Mouse (Mus musculus): Measurements from ENCODE around the gene Zfp710. TPM values are rescaled to one million over a fixed set of nuclear protein-coding genes. Genes with fewer than 3 reads are reported as not detected.

Gene Zfp710
- polyA plus RNA-seq, 1 experiment, result 45.3 TPM

DNA sequence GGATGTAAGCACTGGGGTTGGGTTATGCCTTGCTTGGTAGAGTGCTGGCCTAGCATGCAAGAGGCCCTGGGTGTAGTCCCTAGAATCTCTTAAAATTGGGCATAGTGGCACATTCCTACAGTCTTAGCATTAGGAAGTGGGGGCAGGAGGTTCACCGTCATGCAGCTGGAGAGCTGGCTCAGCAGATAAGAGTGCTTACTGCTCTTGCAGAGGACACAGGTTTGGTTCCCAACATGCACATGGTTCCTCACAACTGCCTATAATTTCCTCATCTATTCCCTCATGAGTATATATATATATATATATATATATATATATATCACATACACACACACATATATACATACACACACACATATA lies 110.5 kb downstream of the Zfp710 start:
- Histone ChIP-seq H3K4me3 (ENCODE audit: extremely low read depth, insufficient read depth, insufficient read length) (no peak overlapping the region), H3K36me3 (ENCODE audit: control insufficient read depth, insufficient read depth, low read length) (no peaks in the 10 kb centered on the region), H3K27me3 (ENCODE audit: control insufficient read depth, insufficient read depth, low read length) (no peaks in the 10 kb centered on the region), H3K27ac (ENCODE audit: insufficient read depth, low read length) (0 out of 2 replicates have a peak overlapping the region, but pooled peaks have one; percentile 26), H3K4me1 (ENCODE audit: control insufficient read depth, insufficient read depth, insufficient read length) (no peaks in the 10 kb centered on the region)
- TF ChIP-seq POLR2A (IDR thresholded peaks at IDR 0.05; ENCODE audit: low read depth, low read length) (no peak), CTCF (IDR thresholded peaks at IDR 0.05; ENCODE audit: extremely low read depth, insufficient read depth, insufficient read length, insufficient replicate concordance) (no peak)
- DNase-seq (ENCODE audit: low read depth in 1 of 2, low spot score in 2 of 2), result no peak
- WGBS, result 69% methylated on average over 1 of the region's 1 CpGs

- 92% methylated on average over 1 of the region's 1 CpGs for WGBS
Measured at GRCm38 (mm10) chr7:80138375-80138774, 113.8 kb downstream of the Zfp710 start.

GRCm38 (mm10) chr7:80140815-80141214 lies 116.2 kb downstream of the Zfp710 start:
- WGBS, result 19% methylated on average over 9 of the region's 9 CpGs
- H3K4me1 ChIP-seq (ENCODE audit: control insufficient read depth, insufficient read depth, insufficient read length), result peaks cover 15% of the 10 kb centered on the region; the same call in 1 of the 2 replicates
- no peak overlapping the region for H3K27ac ChIP-seq (ENCODE audit: insufficient read depth, low read length)
- H3K27me3 ChIP-seq (ENCODE audit: control insufficient read depth, insufficient read depth, low read length), result no peaks in the 10 kb centered on the region
- H3K36me3 ChIP-seq (ENCODE audit: control insufficient read depth, insufficient read depth, low read length), result no peaks in the 10 kb centered on the region
- DNase-seq (ENCODE audit: low read depth in 1 of 2, low spot score in 2 of 2), result peak; percentile 47 to 80
- no peak for TF ChIP-seq POLR2A (IDR thresholded peaks at IDR 0.05; ENCODE audit: low read depth, low read length)
- peak; percentile 92 for TF ChIP-seq CTCF (IDR thresholded peaks at IDR 0.05; ENCODE audit: extremely low read depth, insufficient read depth, insufficient read length, insufficient replicate concordance)
- no peak overlapping the region for H3K4me3 ChIP-seq (ENCODE audit: extremely low read depth, insufficient read depth, insufficient read length)

More at GRCm38 (mm10) chr7:80138375-80138774, 113.8 kb downstream of the Zfp710 start:
- Histone ChIP-seq H3K27ac (ENCODE audit: insufficient read depth, low read length) (no peak overlapping the region), H3K4me1 (ENCODE audit: control insufficient read depth, insufficient read depth, insufficient read length) (peaks cover 5% of the 10 kb centered on the region; the same call in 1 of the 2 replicates), H3K36me3 (ENCODE audit: control insufficient read depth, insufficient read depth, low read length) (no peaks in the 10 kb centered on the region), H3K27me3 (ENCODE audit: control insufficient read depth, insufficient read depth, low read length) (no peaks in the 10 kb centered on the region), H3K4me3 (ENCODE audit: extremely low read depth, insufficient read depth, insufficient read length) (no peak overlapping the region)
- DNase-seq (ENCODE audit: low read depth in 1 of 2, low spot score in 2 of 2), result no peak
- TF ChIP-seq CTCF (IDR thresholded peaks at IDR 0.05; ENCODE audit: extremely low read depth, insufficient read depth, insufficient read length, insufficient replicate concordance), result no peak
- TF ChIP-seq POLR2A (IDR thresholded peaks at IDR 0.05; ENCODE audit: low read depth, low read length), result no peak

Other genes starting within 250 kb of the Zfp710 start
- gene Mesp1, start 231.0 kb upstream of the Zfp710 start, polyA plus RNA-seq (2012; rRNA removed), result 0.07 TPM in 1 of 2 replicates, not detected in the other
- 0.18 and 0.28 TPM in 2 replicates for gene Mesp2, start 214.1 kb upstream of the Zfp710 start, polyA plus RNA-seq (2012; rRNA removed)
- gene Anpep, start 163.8 kb upstream of the Zfp710 start, polyA plus RNA-seq (2012; rRNA removed), result 25.7 and 28.4 TPM in 2 replicates
- gene Ap3s2, start 104.2 kb upstream of the Zfp710 start, polyA plus RNA-seq (2012; rRNA removed), result 8.3 and 9.3 TPM in 2 replicates
- 2.5 and 2.9 TPM in 2 replicates for gene Arpin, start 89.5 kb upstream of the Zfp710 start, polyA plus RNA-seq (2012; rRNA removed)
- gene Idh2, start 90.6 kb downstream of the Zfp710 start, polyA plus RNA-seq (2012; rRNA removed), result 52.6 and 54.0 TPM in 2 replicates
- 69.5 and 81.3 TPM in 2 replicates for gene Sema4b, start 162.0 kb downstream of the Zfp710 start, polyA plus RNA-seq (2012; rRNA removed)
- gene Cib1, start 208.0 kb downstream of the Zfp710 start, polyA plus RNA-seq (2012; rRNA removed), result 117 and 118 TPM in 2 replicates
- gene Gdpgp1, start 208.1 kb downstream of the Zfp710 start, polyA plus RNA-seq (2012; rRNA removed), result 3.0 and 3.7 TPM in 2 replicates
- gene Ttll13, start 221.6 kb downstream of the Zfp710 start, polyA plus RNA-seq (2012; rRNA removed), result 0.25 and 0.31 TPM in 2 replicates
- 14.9 and 21.5 TPM in 2 replicates for gene Ngrn, start 236.4 kb downstream of the Zfp710 start, polyA plus RNA-seq (2012; rRNA removed)
- 10.4 and 11.0 TPM in 2 replicates for gene Vps33b, start 244.8 kb downstream of the Zfp710 start, polyA plus RNA-seq (2012; rRNA removed)